Mouse (Mus musculus) gastrocnemius, postnatal 4 days (tissue): ENCODE data around the gene Eml4. TPM values are rescaled to one million over a fixed set of nuclear protein-coding genes. Genes with fewer than 3 reads are reported as not detected.

Experiments used
- total RNA-seq, 2 experiments: library from RNA; stranded (reverse); gene quantifications; 2 replicates each; pipeline ENCODE4 v1.2.3; 2021

Eml4 gene
- total RNA-seq, 2 experiments from 2014 or later = 11.6 to 13.6 TPM

Other genes with a start within 250 kb of the Eml4 start
- gene Pkdcc, start 135.6 kb upstream of the Eml4 start, total RNA-seq = 10 to 100 TPM; 42.7 to 46.8 TPM
- 100 to 1,000 TPM; 176 to 192 TPM for gene Cox7a2l, start 166.4 kb downstream of the Eml4 start, total RNA-seq